31 mouse cellular contexts compared by ENCODE assay signal in genomic region chr13:77002628-77003027, GRCm38 (mm10).
DNase-seq lines count a peak whose midpoint lies in the region; ATAC-seq lines count a peak whose summit lies in the region.
"Had no signal": no experiment of that assay in that cellular context is flagged by ENCODE, and none has a peak within 500 bp of the region (broad histone marks: within the 10 kb centered on the region; RNA-seq: fewer than 3 reads in every experiment).

No protein-coding gene starts in this region.

- peaks cover 15% of the 10 kb centered on the region; the same call in 1 of the 2 replicates for H3K4me1 ChIP-seq in embryonic facial prominence, embryonic 13.5 days
- H3K4me1 ChIP-seq in limb, embryonic 11.5 days (ENCODE audit: control insufficient read depth, insufficient read depth, low read length): peaks cover 2% of the 10 kb centered on the region; the same call in 1 of the 2 replicates
- H3K4me1 ChIP-seq: forebrain, embryonic 12.5 days; heart, embryonic 12.5 days; hindbrain, embryonic 15.5 days; kidney, embryonic 15.5 days; liver, embryonic 15.5 days; midbrain, embryonic 12.5 days; neural tube, embryonic 12.5 days; stomach, embryonic 15.5 days had no signal

- H3K27ac ChIP-seq in embryonic facial prominence, embryonic 13.5 days: no peak overlapping the region
- H3K27ac ChIP-seq in limb, embryonic 11.5 days (replicated peaks; ENCODE audit: low read depth, low read length): no peak overlapping the region
- H3K27ac ChIP-seq: forebrain, embryonic 12.5 days; hindbrain, embryonic 15.5 days; kidney, embryonic 15.5 days; left cerebral cortex, adult 2 months; liver, embryonic 15.5 days; midbrain, embryonic 12.5 days; neural tube, embryonic 12.5 days; stomach, embryonic 15.5 days had no signal

- DNase-seq in 3T3-L1 (ENCODE audit: low read depth, low spot score): peak; percentile 6
- DNase-seq in embryo, embryonic 10.5 days (ENCODE audit: low spot score): peak; percentile 48
- peak; percentile 42 for DNase-seq in limb, embryonic 11.5 days (ENCODE audit: low spot score)
- DNase-seq in urinary bladder, postnatal 36 days (ENCODE audit: low spot score in 2 of 2): no peak
- no peak for DNase-seq in thymus, postnatal 14 days
- no peak for DNase-seq in right cerebral cortex, postnatal 25 days
- DNase-seq in spleen, adult 12 weeks (ENCODE audit: low spot score): no peak
- DNase-seq: adrenal gland, adult 2 months; adrenal gland, postnatal 36 days; cerebellum, adult 8-10 months; cerebellum, postnatal 25 days; forebrain, postnatal 0 days; gastrocnemius, postnatal 36 days; heart, adult 18-20 months; kidney, adult 18-20 months; kidney, postnatal 25 days; lung, postnatal 36 days; thymus, postnatal 25 days had no signal

- H3K4me3 ChIP-seq in embryonic facial prominence, embryonic 13.5 days: no peak overlapping the region
- no peak overlapping the region for H3K4me3 ChIP-seq in limb, embryonic 11.5 days (ENCODE audit: low read depth, low read length)
- H3K4me3 ChIP-seq: embryonic facial prominence, embryonic 12.5 days; forebrain, embryonic 12.5 days; heart, embryonic 12.5 days; hindbrain, embryonic 15.5 days; kidney, embryonic 15.5 days; left cerebral cortex, adult 2 months; liver, embryonic 15.5 days; midbrain, embryonic 12.5 days; myocyte; neural tube, embryonic 12.5 days; stomach, embryonic 15.5 days had no signal

- peaks cover 4% of the 10 kb centered on the region; the same call in 1 of the 2 replicates for H3K27me3 ChIP-seq in embryonic facial prominence, embryonic 13.5 days
- no peaks in the 10 kb centered on the region for H3K27me3 ChIP-seq in limb, embryonic 11.5 days (ENCODE audit: control insufficient read depth, insufficient read depth, low read length)
- H3K27me3 ChIP-seq: embryonic facial prominence, embryonic 12.5 days; forebrain, embryonic 12.5 days; heart, embryonic 12.5 days; hindbrain, embryonic 15.5 days; kidney, embryonic 15.5 days; liver, embryonic 15.5 days; midbrain, embryonic 12.5 days; neural tube, embryonic 12.5 days; stomach, embryonic 15.5 days had no signal

- no peak for ATAC-seq in embryonic facial prominence, embryonic 13.5 days (ENCODE audit: insufficient number of reproducible peaks, insufficient read depth, low FRiP score, low TSS enrichment, low read depth)
- no peak for ATAC-seq in limb, embryonic 11.5 days (ENCODE audit: insufficient number of reproducible peaks, low FRiP score, low TSS enrichment, low read depth)
- ATAC-seq: CD4-positive, CD25-positive, alpha-beta regulatory T cell, adult 4 months; forebrain, postnatal 0 days had no signal

- H3K9ac ChIP-seq in embryonic facial prominence, embryonic 13.5 days: no peak overlapping the region
- H3K9ac ChIP-seq in limb, embryonic 11.5 days (ENCODE audit: low read length): no peak overlapping the region
- H3K9ac ChIP-seq: embryonic facial prominence, embryonic 12.5 days; forebrain, embryonic 12.5 days; forebrain, postnatal 0 days; heart, embryonic 12.5 days; hindbrain, embryonic 15.5 days; kidney, embryonic 15.5 days; liver, embryonic 15.5 days; midbrain, embryonic 12.5 days; neural tube, embryonic 12.5 days; stomach, embryonic 15.5 days had no signal

- H3K36me3 ChIP-seq in embryonic facial prominence, embryonic 13.5 days: no peaks in the 10 kb centered on the region
- H3K36me3 ChIP-seq in limb, embryonic 11.5 days (ENCODE audit: control insufficient read depth, insufficient read depth, low read length): no peaks in the 10 kb centered on the region
- H3K36me3 ChIP-seq: embryonic facial prominence, embryonic 12.5 days; forebrain, embryonic 12.5 days; heart, embryonic 12.5 days; hindbrain, embryonic 15.5 days; kidney, embryonic 15.5 days; liver, embryonic 15.5 days; midbrain, embryonic 12.5 days; neural tube, embryonic 12.5 days; stomach, embryonic 15.5 days had no signal

- H3K9me3 ChIP-seq in embryonic facial prominence, embryonic 13.5 days: no peaks in the 10 kb centered on the region
- no peaks in the 10 kb centered on the region for H3K9me3 ChIP-seq in limb, embryonic 11.5 days (ENCODE audit: control insufficient read depth, low read length)
- H3K9me3 ChIP-seq: embryonic facial prominence, embryonic 12.5 days; forebrain, embryonic 12.5 days; heart, embryonic 12.5 days; hindbrain, embryonic 15.5 days; kidney, embryonic 15.5 days; liver, embryonic 15.5 days; midbrain, embryonic 12.5 days; neural tube, embryonic 12.5 days; stomach, embryonic 15.5 days had no signal

- 18% methylated on average over 3 of the region's 3 CpGs for WGBS in embryonic facial prominence, embryonic 13.5 days
- WGBS in limb, embryonic 11.5 days: 26% methylated on average over 3 of the region's 3 CpGs

- 0 out of 2 replicates have a peak overlapping the region, but pooled peaks have one; percentile 9 for H3K4me2 ChIP-seq in embryonic facial prominence, embryonic 13.5 days
- no peak overlapping the region for H3K4me2 ChIP-seq in limb, embryonic 11.5 days (ENCODE audit: low read depth, severe bottlenecking)
- H3K4me2 ChIP-seq: embryonic facial prominence, embryonic 12.5 days; forebrain, embryonic 12.5 days; heart, embryonic 12.5 days; hindbrain, embryonic 15.5 days; kidney, embryonic 15.5 days; liver, embryonic 15.5 days; midbrain, embryonic 12.5 days; neural tube, embryonic 12.5 days; stomach, embryonic 15.5 days had no signal

Comparison
In these comparisons a context has a peak if more than half of its experiments do, and no peak if none do; other contexts are left out.
1. DNase-seq: peak in 3T3-L1 (single experiment), embryo, embryonic 10.5 days (single experiment) and limb, embryonic 11.5 days (single experiment); none in urinary bladder, postnatal 36 days (0 of 2), thymus, postnatal 14 days (single experiment), right cerebral cortex, postnatal 25 days (single experiment) and spleen, adult 12 weeks (single experiment).